Mouse (Mus musculus) liver, embryonic 14.5 days (tissue): ENCODE measurements at regions not wholly inside any gene's neighbourhood (a gene's known extent, or its start where the extent isn't known, plus 50 kb on each side); places are given as distances from the start of the nearest gene placed in this dataset.

ENCODE experiments used
- ATAC-seq: fragments of 200-750 bp; cut with Nextera tagmentation; 2 replicates; pipeline ENCODE4 v1.8.0; 2017; ENCODE audit warnings: moderate number of reproducible peaks, mild to moderate bottlenecking, moderate library complexity; ENCODE audit not compliant: insufficient read depth
- DNase-seq, 3 experiments: peaks; one replicate each; pipeline ENCODE4 v3.0.0-alpha.2; 2012 to 2013; ENCODE audit warnings: low read depth in 3 of 3, low spot score in 3 of 3
- H3K27ac ChIP-seq: fragments of 300-500 bp; sonication (generic); 2 replicates; pipeline ENCODE4 v1.5.1; 2014; ENCODE audit warnings: moderate library complexity, mild to moderate bottlenecking, control low read depth, inconsistent platforms
- H3K27me3 ChIP-seq: fragments of 300-500 bp; sonication (generic); 2 replicates; pipeline ENCODE4 v1.6.1; 2014; ENCODE audit warnings: mild to moderate bottlenecking, low read length, moderate library complexity; ENCODE audit not compliant: control insufficient read depth, insufficient read depth
- H3K36me3 ChIP-seq: fragments of 300-500 bp; sonication (generic); replicated peaks from 2 replicates; pipeline ENCODE4 v1.6.1; 2014; ENCODE audit warnings: low read depth; ENCODE audit not compliant: control insufficient read depth, insufficient read depth
- H3K4me1 ChIP-seq, 2 experiments: fragments of 200-500 bp in 1 of 2; fragments of 300-500 bp in 1 of 2; sonication (generic) in 1 of 2; replicated peaks; 2 replicates each; pipeline ENCODE4 v1.6.1; 2012 to 2014; ENCODE audit warnings: antibody characterized with exemption in 1 of 2, inconsistent platforms in 1 of 2, low read length in 1 of 2; ENCODE audit not compliant: control insufficient read depth in 2 of 2, insufficient read depth in 2 of 2
- H3K4me2 ChIP-seq: fragments of 300-500 bp; sonication (generic); 2 replicates; pipeline ENCODE4 v1.6.1; 2014; ENCODE audit warnings: low read depth, mild to moderate bottlenecking, control low read depth, moderate library complexity
- H3K4me3 ChIP-seq, 2 experiments: fragments of 200-500 bp in 1 of 2; fragments of 300-500 bp in 1 of 2; sonication (generic) in 1 of 2; 2 replicates each; pipeline ENCODE4 v1.5.1; 2012 to 2014; ENCODE audit warnings: low read depth in 2 of 2, low read length in 2 of 2, mild to moderate bottlenecking in 2 of 2, control low read depth in 1 of 2, inconsistent platforms in 1 of 2, moderate library complexity in 1 of 2; ENCODE audit not compliant: insufficient read depth in 1 of 2
- H3K9ac ChIP-seq: fragments of 300-500 bp; sonication (generic); replicated peaks from 2 replicates; pipeline ENCODE4 v1.6.1; 2014; ENCODE audit warnings: mild to moderate bottlenecking, control low read depth, moderate library complexity
- H3K9me3 ChIP-seq: fragments of 300-500 bp; sonication (generic); 2 replicates; pipeline ENCODE4 v1.6.1; 2016; ENCODE audit warnings: low read length, mixed read lengths; ENCODE audit not compliant: control insufficient read depth
- CTCF ChIP-seq: IDR thresholded peaks from 2 replicates; pipeline ENCODE4 v1.5.1; 2016; ENCODE audit warnings: antibody characterized with exemption, low read depth, control low read depth
- EP300 ChIP-seq: IDR thresholded peaks from 2 replicates; pipeline ENCODE4 v1.6.1; 2016; ENCODE audit warnings: antibody characterized with exemption, low read depth
- WGBS: fragments of 180-500 bp; shearing (Covaris S2); extraction: QIAGEN DNeasy Blood & Tissue Kit; methylation state at CpG from one replicate; pipeline ENCODE4 v1.1.7; 2014; ENCODE audit not compliant: insufficient replicate concordance; 5-methylcytosine and 5-hydroxymethylcytosine counted together

DNA sequence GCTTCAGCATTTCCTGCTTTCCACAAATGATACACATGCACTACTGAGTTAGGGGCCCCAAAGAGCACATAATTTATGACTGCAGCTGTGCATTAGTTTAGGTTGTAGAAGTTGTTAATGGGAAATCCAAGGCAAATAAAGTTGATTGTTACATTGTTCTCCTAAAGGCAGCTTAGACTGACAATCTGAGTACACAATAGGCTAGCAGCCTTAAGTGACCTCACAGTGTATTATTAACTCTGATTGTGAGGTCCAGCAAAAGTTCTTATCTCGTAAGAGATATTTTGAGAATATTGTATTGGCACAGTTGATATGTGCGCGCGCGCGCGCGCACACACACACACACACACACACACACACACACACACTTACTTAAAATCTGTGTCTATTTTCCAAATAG lies 70.5 kb upstream of the Yae1d1 start:
- H3K9me3 ChIP-seq = no peaks in the 10 kb centered on the region
- 91% methylated on average over 8 of the region's 8 CpGs for WGBS
- H3K27me3 ChIP-seq = no peaks in the 10 kb centered on the region
- TF ChIP-seq CTCF (no peak), EP300 (no peak)
- no peak overlapping the region for H3K4me2 ChIP-seq
- H3K36me3 ChIP-seq = no peaks in the 10 kb centered on the region
- no peaks in the 10 kb centered on the region for H3K4me1 ChIP-seq
- H3K4me3 ChIP-seq = no peak overlapping the region
- ATAC-seq (no peak), DNase-seq (no peak)
- no peak overlapping the region for H3K27ac ChIP-seq
- H3K9ac ChIP-seq = no peak overlapping the region

DNA sequence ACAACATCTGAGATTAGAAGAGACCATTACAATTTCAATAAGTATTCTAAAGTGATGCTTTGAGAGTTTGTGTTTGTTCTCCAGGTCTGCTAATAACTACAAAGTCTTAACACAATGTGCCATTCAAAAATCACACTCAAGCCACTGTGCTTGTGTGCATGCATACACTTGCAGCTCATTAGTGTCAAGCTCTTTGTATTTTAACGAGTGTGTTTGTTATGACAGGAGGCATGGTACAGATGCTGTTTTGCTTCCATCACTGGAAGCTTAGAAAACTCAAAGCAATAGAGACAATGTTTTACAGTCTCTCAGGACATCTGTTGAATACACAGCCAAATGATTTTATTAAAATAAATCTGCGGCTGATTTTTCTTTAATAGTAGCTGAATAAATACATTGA lies 67.1 kb upstream of the Yae1d1 start:
- no peak for DNase-seq
- no peak for TF ChIP-seq EP300
- H3K9ac ChIP-seq = no peak overlapping the region
- no peak overlapping the region for H3K4me2 ChIP-seq
- ATAC-seq = no peak
- H3K4me1 ChIP-seq = no peaks in the 10 kb centered on the region
- no peaks in the 10 kb centered on the region for H3K9me3 ChIP-seq
- 60% methylated on average over 2 of the region's 2 CpGs for WGBS
- H3K27ac ChIP-seq = no peak overlapping the region
- H3K27me3 ChIP-seq = no peaks in the 10 kb centered on the region
- H3K4me3 ChIP-seq = no peak overlapping the region
- H3K36me3 ChIP-seq = no peaks in the 10 kb centered on the region

DNA sequence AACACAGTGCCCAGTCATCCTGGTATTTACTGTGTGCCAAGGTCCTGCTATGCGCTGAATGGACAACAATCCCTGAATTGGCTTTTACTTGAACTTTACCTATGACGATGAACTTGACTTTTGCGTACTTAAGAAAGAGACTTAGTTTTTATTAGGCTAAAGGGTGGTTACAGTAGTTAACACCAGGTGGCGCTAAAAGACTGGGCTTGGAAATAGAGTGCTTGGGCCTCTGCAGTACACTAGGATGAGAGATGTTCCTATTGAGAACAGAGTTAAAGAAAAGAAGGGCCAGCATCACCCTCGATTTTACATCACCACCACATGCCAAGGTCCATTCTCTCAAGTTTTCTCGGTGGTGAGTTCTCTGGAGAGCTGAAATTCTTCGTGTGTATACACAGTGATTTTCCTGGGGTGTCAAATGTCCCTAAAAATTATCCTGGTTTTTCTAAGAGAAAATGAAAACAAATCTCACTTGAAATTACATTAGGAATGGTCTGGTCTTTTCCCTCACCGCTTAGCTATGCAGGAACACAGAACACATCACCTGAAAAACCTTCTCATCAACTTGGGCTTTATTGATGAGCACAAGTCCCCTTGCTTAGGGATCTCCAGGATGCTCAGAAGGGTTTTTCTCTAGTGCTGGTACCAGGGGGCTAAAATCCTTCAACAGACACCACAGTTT lies 64.2 kb upstream of the Yae1d1 start:
- ATAC-seq = no peak
- no peaks in the 10 kb centered on the region for H3K36me3 ChIP-seq
- no peak overlapping the region for H3K9ac ChIP-seq
- H3K4me2 ChIP-seq = no peak overlapping the region
- H3K4me3 ChIP-seq = no peak overlapping the region
- peak; percentile 1 to 9 (median 2) for DNase-seq
- WGBS = 28% methylated on average over 8 of the region's 8 CpGs
- TF ChIP-seq EP300 (no peak), CTCF (peak; percentile 60)
- no peaks in the 10 kb centered on the region for H3K27me3 ChIP-seq
- no peak overlapping the region for H3K27ac ChIP-seq
- no peaks in the 10 kb centered on the region for H3K4me1 ChIP-seq
- H3K9me3 ChIP-seq = no peaks in the 10 kb centered on the region

DNA sequence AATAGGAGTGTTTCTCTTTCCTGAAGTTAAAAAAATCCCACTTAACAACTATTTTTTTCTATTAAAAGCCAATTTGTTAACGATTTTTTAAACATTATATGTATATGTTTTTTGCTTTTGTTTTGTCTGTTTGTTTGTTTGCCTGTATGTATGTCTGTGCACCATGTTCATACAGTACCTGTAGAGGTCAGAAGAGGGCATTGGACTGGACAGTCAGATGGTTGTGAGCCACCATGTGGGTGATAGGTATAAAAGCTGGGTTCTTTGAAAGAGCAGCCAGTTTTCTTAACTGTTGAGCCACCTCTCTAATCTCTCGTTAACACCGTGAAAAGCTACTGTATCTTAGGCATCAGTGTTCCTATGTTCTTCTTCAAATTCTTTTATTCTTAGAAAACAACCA lies 63.7 kb upstream of the Yae1d1 start:
- no peak for TF ChIP-seq EP300
- TF ChIP-seq CTCF = no peak
- Histone ChIP-seq H3K4me3 (no peak overlapping the region), H3K27ac (no peak overlapping the region), H3K4me2 (no peak overlapping the region), H3K27me3 (no peaks in the 10 kb centered on the region), H3K4me1 (no peaks in the 10 kb centered on the region), H3K36me3 (no peaks in the 10 kb centered on the region), H3K9ac (no peak overlapping the region), H3K9me3 (no peaks in the 10 kb centered on the region)
- 42% methylated on average over 3 of the region's 3 CpGs for WGBS
- ATAC-seq = no peak
- no peak for DNase-seq

DNA sequence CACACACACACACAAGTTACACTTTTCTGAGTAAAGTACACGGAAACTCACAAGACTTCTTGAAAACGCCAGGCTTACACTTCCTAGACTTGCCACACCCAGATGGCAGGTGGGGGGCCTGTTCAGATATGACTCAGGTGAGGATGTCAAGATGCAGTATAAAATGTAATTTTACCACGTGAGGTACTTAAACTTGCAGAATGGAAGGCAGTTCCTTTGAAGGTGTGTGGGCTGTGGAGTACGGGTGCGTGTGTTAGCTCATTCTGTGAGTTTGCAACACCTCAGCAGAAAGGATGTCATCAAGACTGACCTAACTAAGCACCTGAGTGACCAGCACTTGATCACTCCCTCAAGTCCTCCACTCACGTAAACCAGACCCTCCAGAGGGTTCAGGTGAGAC lies 50.0 kb upstream of the Yae1d1 start:
- Histone ChIP-seq H3K4me1 (no peaks in the 10 kb centered on the region), H3K9me3 (no peaks in the 10 kb centered on the region), H3K4me3 (no peak overlapping the region), H3K27ac (no peak overlapping the region), H3K27me3 (no peaks in the 10 kb centered on the region), H3K4me2 (no peak overlapping the region), H3K36me3 (no peaks in the 10 kb centered on the region), H3K9ac (no peak overlapping the region)
- DNase-seq = no peak
- 65% methylated on average over 6 of the region's 6 CpGs for WGBS
- no peak for TF ChIP-seq EP300
- TF ChIP-seq CTCF = no peak
- ATAC-seq = no peak
